Comparison of ENCODE assay signal across 8 mouse cellular contexts in the genomic region with DNA sequence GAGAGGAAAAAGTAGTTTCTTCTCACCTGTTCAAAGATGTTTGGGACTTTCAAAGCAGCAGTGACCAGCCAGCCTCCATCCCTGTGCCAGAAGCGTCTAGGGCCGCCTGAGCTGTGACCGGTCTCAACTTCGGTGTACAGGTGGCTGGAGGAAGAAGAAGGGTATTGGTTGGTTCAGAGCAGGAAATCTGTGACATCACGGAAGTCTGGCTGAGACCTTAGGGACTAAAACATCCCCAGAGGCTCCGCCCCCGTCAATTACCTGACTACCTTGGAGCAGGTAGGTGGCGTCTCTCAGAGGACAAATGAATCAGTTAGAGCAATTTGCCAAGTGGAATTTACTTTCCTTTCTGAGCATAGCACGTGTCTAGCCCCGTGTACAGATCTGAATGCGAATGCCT. TPM values are rescaled to one million over a fixed set of nuclear protein-coding genes. Genes with fewer than 3 reads are reported as not detected.
A peak's percentile ranks its signal among the peaks of the same experiment; 100 is the strongest.
DNase-seq lines count a peak whose midpoint lies in the region; ATAC-seq and TF ChIP-seq lines count a peak whose summit lies in the region.

A gene (minus strand): TSS at position 147 of the 400 bp plus-strand sequence.

- no peak within 1 kb of the TSS for H3K9ac ChIP-seq in forebrain, embryonic 11.5 days (ENCODE audit: low read length)
- no peak within 1 kb of the TSS for H3K9ac ChIP-seq in intestine, postnatal 0 days (ENCODE audit: low read depth, low read length)
- H3K9ac ChIP-seq in limb, embryonic 13.5 days: no peak within 1 kb of the TSS

- TF ChIP-seq CTCF in intestine, postnatal 0 days (IDR thresholded peaks at IDR 0.05; ENCODE audit: low read depth): peak; percentile 64

- no peaks in the 10 kb centered on the region for H3K4me1 ChIP-seq in forebrain, embryonic 11.5 days (replicated peaks; ENCODE audit: control insufficient read depth, insufficient read depth, low read length)
- no peaks in the 10 kb centered on the region; the same call in 1 of the 2 replicates for H3K4me1 ChIP-seq in intestine, postnatal 0 days (replicated peaks; ENCODE audit: control insufficient read depth, insufficient read depth, low read length)
- peaks cover 44% of the 10 kb centered on the region for H3K4me1 ChIP-seq in limb, embryonic 13.5 days

- no peak for DNase-seq in frontal cortex, adult 2 months (ENCODE audit: extremely low spot score in 1 of 2, low spot score in 1 of 2)
- DNase-seq in frontal cortex, postnatal 25 days (ENCODE audit: low spot score in 2 of 2): no peak
- DNase-seq in forebrain, embryonic 11.5 days (ENCODE audit: low spot score): no peak
- peak; percentile 29 for DNase-seq in skeletal muscle tissue, adult 2 months (ENCODE audit: low read depth, low spot score)
- no peak for DNase-seq in adrenal gland, postnatal 25 days
- no peak for DNase-seq in testis, postnatal 14 days (ENCODE audit: low spot score)

- peak within 1 kb of the TSS; percentile 49 for H3K4me2 ChIP-seq in forebrain, embryonic 11.5 days (ENCODE audit: low read depth, low read length, severe bottlenecking)
- peak within 1 kb of the TSS; percentile 62 for H3K4me2 ChIP-seq in intestine, postnatal 0 days (replicated peaks; ENCODE audit: low read depth)
- H3K4me2 ChIP-seq in limb, embryonic 13.5 days (replicated peaks): peak within 1 kb of the TSS; percentile 64

- H3K9me3 ChIP-seq in forebrain, embryonic 11.5 days (ENCODE audit: control insufficient read depth, low read length): no peaks in the 10 kb centered on the region
- no peaks in the 10 kb centered on the region for H3K9me3 ChIP-seq in intestine, postnatal 0 days (ENCODE audit: control insufficient read depth)
- H3K9me3 ChIP-seq in limb, embryonic 13.5 days: no peaks in the 10 kb centered on the region

- no peak within 1 kb of the TSS for H3K27ac ChIP-seq in forebrain, embryonic 11.5 days (ENCODE audit: low read depth, low read length)
- H3K27ac ChIP-seq in intestine, postnatal 0 days (ENCODE audit: low read depth, low read length): peak within 1 kb of the TSS; percentile 62
- peak within 1 kb of the TSS; percentile 63; the same call in 1 of the 2 replicates for H3K27ac ChIP-seq in limb, embryonic 13.5 days

- no peaks in the 10 kb centered on the region for H3K27me3 ChIP-seq in forebrain, embryonic 11.5 days (ENCODE audit: control insufficient read depth, insufficient read depth, low read length)
- no peaks in the 10 kb centered on the region for H3K27me3 ChIP-seq in intestine, postnatal 0 days (replicated peaks; ENCODE audit: control insufficient read depth, insufficient read depth, low read length)
- H3K27me3 ChIP-seq in limb, embryonic 13.5 days: no peaks in the 10 kb centered on the region

- no peaks in the 10 kb centered on the region for H3K36me3 ChIP-seq in forebrain, embryonic 11.5 days (ENCODE audit: control insufficient read depth, insufficient read depth, low read length)
- no peaks in the 10 kb centered on the region for H3K36me3 ChIP-seq in intestine, postnatal 0 days (ENCODE audit: control insufficient read depth, insufficient read depth)
- H3K36me3 ChIP-seq in limb, embryonic 13.5 days: no peaks in the 10 kb centered on the region

- WGBS in forebrain, embryonic 11.5 days: 46% methylated on average over 11 of the region's 11 CpGs
- 35% methylated on average over 11 of the region's 11 CpGs for WGBS in intestine, postnatal 0 days
- 58% methylated on average over 11 of the region's 11 CpGs for WGBS in limb, embryonic 13.5 days

- H3K4me3 ChIP-seq in forebrain, embryonic 11.5 days (ENCODE audit: low read depth, low read length): no peak within 1 kb of the TSS
- peak within 1 kb of the TSS; percentile 26 for H3K4me3 ChIP-seq in intestine, postnatal 0 days (ENCODE audit: low read depth, low read length)
- H3K4me3 ChIP-seq in limb, embryonic 13.5 days: peak within 1 kb of the TSS; percentile 44; the same call in 1 of the 2 replicates

- ATAC-seq in forebrain, embryonic 11.5 days (replicated peaks; ENCODE audit: low FRiP score): no peak
- peak; percentile 80 for ATAC-seq in intestine, postnatal 0 days
- no peak for ATAC-seq in limb, embryonic 13.5 days (ENCODE audit: low FRiP score, low read depth)

RNA-seq across cellular contexts. Expression of the gene that starts here (rescaled TPM):
- polyA plus RNA-seq in frontal cortex, adult 2 months (2012; rRNA removed): 40.6 and 41.8 TPM in 2 replicates
- polyA plus RNA-seq in forebrain, embryonic 11.5 days (2014; fragmentation: Nextera tagmentation; extraction: Ambion mirVana): 0.53 TPM in 2 replicates
- 5.0 and 5.5 TPM in 2 replicates for polyA plus RNA-seq in intestine, postnatal 0 days (2015; fragmentation: Nextera tagmentation; extraction: Ambion mirVana)
- 0.83 and 1.0 TPM in 2 replicates for polyA plus RNA-seq in limb, embryonic 13.5 days (2015; fragmentation: Nextera tagmentation; extraction: Ambion mirVana)
- 4.3 and 5.0 TPM in 2 replicates for total RNA-seq in adrenal gland, postnatal 25 days (2021)
